Mouse (Mus musculus): ENCODE results near the gene Gm10065.

DNA sequence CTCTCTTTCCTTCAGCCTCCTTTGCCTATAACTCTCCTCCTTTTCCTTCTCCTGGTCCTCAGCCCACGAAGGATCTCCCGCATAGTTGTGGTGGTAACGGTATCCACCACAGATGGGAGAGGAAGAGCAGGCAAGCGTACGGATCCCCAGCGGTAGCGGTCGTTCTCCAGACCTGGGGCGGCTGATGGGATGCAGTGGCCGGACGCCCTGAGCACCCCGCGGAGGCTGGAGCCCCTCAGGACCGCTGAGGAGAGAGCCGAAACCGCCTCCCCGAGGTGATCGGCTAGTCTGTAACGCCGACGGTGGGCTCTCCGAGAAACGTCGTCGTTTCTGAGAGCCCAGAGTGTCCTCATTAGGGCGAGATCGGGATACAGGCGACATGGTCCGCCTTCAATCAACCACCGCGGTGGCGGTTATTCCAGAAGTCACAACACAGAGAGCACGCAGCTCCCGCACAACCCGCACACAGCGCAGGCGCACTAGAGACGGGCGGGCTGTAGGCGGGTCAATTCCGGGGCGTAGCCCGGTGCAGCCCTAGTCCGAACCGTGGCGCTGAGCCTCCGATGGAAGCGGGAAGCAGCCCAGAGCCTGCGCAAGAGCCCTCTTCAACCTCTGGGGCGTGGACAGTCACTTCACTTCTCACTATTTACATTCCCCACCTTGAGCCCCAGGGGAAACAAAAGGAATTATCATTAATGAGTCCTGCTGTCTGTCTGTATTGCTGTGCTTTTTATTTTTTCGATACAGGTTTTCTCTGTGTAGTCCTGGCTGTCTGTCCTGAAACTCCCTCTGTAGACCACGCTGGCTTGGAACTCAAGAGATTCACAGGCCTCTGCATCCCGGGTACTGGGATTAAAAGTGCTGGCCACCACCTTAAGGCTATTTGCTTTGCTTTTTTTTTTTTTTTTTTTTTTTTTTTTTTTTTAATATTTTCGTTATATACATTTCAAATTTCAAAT is 10.9 kb downstream of the Gm10065 start, which contains the start of gene Nkapl:
- no peak for TF ChIP-seq CTCF (conservative IDR thresholded peaks at IDR 0.05; ENCODE audit: low read length)
- TF ChIP-seq POU5F1 (IDR thresholded peaks at IDR 0.05; ENCODE audit: borderline replicate concordance, low read length) = no peak
